Mouse (Mus musculus) stomach, embryonic 15.5 days (tissue): ENCODE measurements at regions not wholly inside any gene's neighbourhood (a gene's known extent, or its start where the extent isn't known, plus 50 kb on each side); places are given as distances from the start of the nearest gene placed in this dataset.

ENCODE experiments used
- ATAC-seq: fragments of 200-750 bp; cut with Nextera tagmentation; 2 replicates; pipeline ENCODE4 v1.8.0; 2017; ENCODE audit warnings: low read depth, moderate number of reproducible peaks, moderate TSS enrichment; ENCODE audit not compliant: insufficient read depth, low FRiP score
- H3K27ac ChIP-seq: fragments of 300-500 bp; sonication (generic); 2 replicates; pipeline ENCODE4 v1.5.1; 2015; ENCODE audit warnings: mild to moderate bottlenecking, inconsistent platforms
- H3K27me3 ChIP-seq: fragments of 300-500 bp; sonication (generic); replicated peaks from 2 replicates; pipeline ENCODE4 v1.6.1; 2015; ENCODE audit warnings: inconsistent platforms
- H3K36me3 ChIP-seq: fragments of 300-500 bp; sonication (generic); 2 replicates; pipeline ENCODE4 v1.6.1; 2015; ENCODE audit warnings: inconsistent platforms
- H3K4me1 ChIP-seq: fragments of 300-500 bp; sonication (generic); 2 replicates; pipeline ENCODE4 v1.6.1; 2015; ENCODE audit warnings: inconsistent platforms
- H3K4me2 ChIP-seq: fragments of 300-500 bp; sonication (generic); 2 replicates; pipeline ENCODE4 v1.6.1; 2015; ENCODE audit warnings: mild to moderate bottlenecking, inconsistent platforms
- H3K4me3 ChIP-seq: fragments of 300-500 bp; sonication (generic); replicated peaks from 2 replicates; pipeline ENCODE4 v1.5.1; 2015; ENCODE audit warnings: inconsistent platforms
- H3K9ac ChIP-seq: fragments of 300-500 bp; sonication (generic); 2 replicates; pipeline ENCODE4 v1.6.1; 2015; ENCODE audit warnings: inconsistent platforms
- H3K9me3 ChIP-seq: fragments of 300-500 bp; sonication (generic); 2 replicates; pipeline ENCODE4 v1.6.1; 2016; ENCODE audit warnings: inconsistent platforms
- WGBS: fragments of 180-500 bp; shearing (Covaris S2); methylation state at CpG from one replicate; pipeline ENCODE4 v1.1.7; 2015; 5-methylcytosine and 5-hydroxymethylcytosine counted together

GRCm38 (mm10) chr12:16477572-16477971, 133.2 kb downstream of the Lpin1 start:
- no peaks in the 10 kb centered on the region for H3K9me3 ChIP-seq
- no peaks in the 10 kb centered on the region for H3K4me1 ChIP-seq
- H3K27me3 ChIP-seq: no peaks in the 10 kb centered on the region
- no peak overlapping the region for H3K4me3 ChIP-seq
- ATAC-seq: no peak
- H3K4me2 ChIP-seq: no peak overlapping the region
- H3K27ac ChIP-seq: no peak overlapping the region
- H3K9ac ChIP-seq: no peak overlapping the region
- no peaks in the 10 kb centered on the region for H3K36me3 ChIP-seq
- 81% methylated on average over 2 of the region's 2 CpGs for WGBS

- H3K4me2 ChIP-seq: no peak overlapping the region
- ATAC-seq: no peak
- no peaks in the 10 kb centered on the region for H3K27me3 ChIP-seq
- 83% methylated on average over 4 of the region's 4 CpGs for WGBS
- no peaks in the 10 kb centered on the region for H3K4me1 ChIP-seq
- H3K4me3 ChIP-seq: no peak overlapping the region
- H3K9ac ChIP-seq: no peak overlapping the region
- H3K9me3 ChIP-seq: no peaks in the 10 kb centered on the region
- H3K36me3 ChIP-seq: no peaks in the 10 kb centered on the region
- H3K27ac ChIP-seq: no peak overlapping the region
These were observed 136.2 kb downstream of the Lpin1 start for GRCm38 (mm10) chr12:16474361-16475080.

- H3K9me3 ChIP-seq: no peaks in the 10 kb centered on the region
- 87% methylated on average over 6 of the region's 6 CpGs for WGBS
- ATAC-seq: no peak
- H3K4me2 ChIP-seq: no peak overlapping the region
- H3K9ac ChIP-seq: no peak overlapping the region
- H3K27me3 ChIP-seq: no peaks in the 10 kb centered on the region
- no peak overlapping the region for H3K27ac ChIP-seq
- H3K4me3 ChIP-seq: no peak overlapping the region
- H3K4me1 ChIP-seq: no peaks in the 10 kb centered on the region
- no peaks in the 10 kb centered on the region for H3K36me3 ChIP-seq
These were observed 153.3 kb downstream of the Lpin1 start for GRCm38 (mm10) chr12:16457419-16457818.

GRCm38 (mm10) chr12:16450771-16451435, 159.9 kb downstream of the Lpin1 start:
- Histone ChIP-seq H3K27me3 (no peaks in the 10 kb centered on the region), H3K36me3 (no peaks in the 10 kb centered on the region), H3K9ac (no peak overlapping the region), H3K4me3 (no peak overlapping the region), H3K27ac (no peak overlapping the region), H3K4me1 (no peaks in the 10 kb centered on the region), H3K9me3 (no peaks in the 10 kb centered on the region), H3K4me2 (no peak overlapping the region)
- 60% methylated on average over 3 of the region's 3 CpGs for WGBS
- no peak for ATAC-seq

- no peak overlapping the region for H3K4me2 ChIP-seq
- H3K27me3 ChIP-seq: no peaks in the 10 kb centered on the region
- H3K27ac ChIP-seq: no peak overlapping the region
- ATAC-seq: no peak
- H3K36me3 ChIP-seq: no peaks in the 10 kb centered on the region
- H3K4me3 ChIP-seq: no peak overlapping the region
- H3K9me3 ChIP-seq: no peaks in the 10 kb centered on the region
- WGBS: 79% methylated on average over 5 of the region's 5 CpGs
- no peaks in the 10 kb centered on the region for H3K4me1 ChIP-seq
- no peak overlapping the region for H3K9ac ChIP-seq
These were observed 172.0 kb downstream of the Lpin1 start for GRCm38 (mm10) chr12:16438717-16439116.

- H3K4me3 ChIP-seq: no peak overlapping the region
- ATAC-seq: no peak
- H3K27me3 ChIP-seq: no peaks in the 10 kb centered on the region
- no peak overlapping the region for H3K27ac ChIP-seq
- WGBS: 97% methylated on average over 1 of the region's 1 CpGs
- no peaks in the 10 kb centered on the region for H3K4me1 ChIP-seq
- H3K36me3 ChIP-seq: no peaks in the 10 kb centered on the region
- no peaks in the 10 kb centered on the region for H3K9me3 ChIP-seq
- H3K9ac ChIP-seq: no peak overlapping the region
- H3K4me2 ChIP-seq: no peak overlapping the region
These were observed 173.8 kb downstream of the Lpin1 start for GRCm38 (mm10) chr12:16436961-16437360.

- no peak overlapping the region for H3K9ac ChIP-seq
- H3K4me1 ChIP-seq: no peaks in the 10 kb centered on the region
- H3K9me3 ChIP-seq: no peaks in the 10 kb centered on the region
- H3K36me3 ChIP-seq: no peaks in the 10 kb centered on the region
- no peak overlapping the region for H3K4me3 ChIP-seq
- no peak overlapping the region for H3K27ac ChIP-seq
- ATAC-seq: no peak
- no peaks in the 10 kb centered on the region for H3K27me3 ChIP-seq
- 80% methylated on average over 1 of the region's 1 CpGs for WGBS
- H3K4me2 ChIP-seq: no peak overlapping the region
These were observed 174.5 kb downstream of the Lpin1 start for GRCm38 (mm10) chr12:16436255-16436654.

- no peak for ATAC-seq
- H3K27ac ChIP-seq: no peak overlapping the region
- no peak overlapping the region for H3K9ac ChIP-seq
- H3K4me2 ChIP-seq: no peak overlapping the region
- no peaks in the 10 kb centered on the region for H3K27me3 ChIP-seq
- no peaks in the 10 kb centered on the region for H3K36me3 ChIP-seq
- no peaks in the 10 kb centered on the region for H3K4me1 ChIP-seq
- H3K9me3 ChIP-seq: no peaks in the 10 kb centered on the region
- WGBS: 73% methylated on average over 1 of the region's 1 CpGs
- H3K4me3 ChIP-seq: no peak overlapping the region
These were observed 176.0 kb downstream of the Lpin1 start for GRCm38 (mm10) chr12:16434739-16435138.

- Histone ChIP-seq H3K4me2 (no peak overlapping the region), H3K27me3 (no peaks in the 10 kb centered on the region), H3K4me1 (no peaks in the 10 kb centered on the region), H3K36me3 (no peaks in the 10 kb centered on the region), H3K27ac (no peak overlapping the region), H3K4me3 (no peak overlapping the region), H3K9ac (no peak overlapping the region), H3K9me3 (no peaks in the 10 kb centered on the region)
- ATAC-seq: no peak
- WGBS: 59% methylated on average over 1 of the region's 1 CpGs
These were observed 176.5 kb downstream of the Lpin1 start for GRCm38 (mm10) chr12:16434225-16434624.

GRCm38 (mm10) chr12:16425980-16426379, 184.8 kb downstream of the Lpin1 start:
- Histone ChIP-seq H3K36me3 (no peaks in the 10 kb centered on the region), H3K9ac (no peak overlapping the region), H3K4me3 (no peak overlapping the region), H3K9me3 (no peaks in the 10 kb centered on the region), H3K27ac (no peak overlapping the region), H3K27me3 (no peaks in the 10 kb centered on the region), H3K4me2 (no peak overlapping the region), H3K4me1 (no peaks in the 10 kb centered on the region)
- WGBS: 59% methylated on average over 5 of the region's 5 CpGs
- peak; percentile 50; the same call in 1 of the 2 replicates for ATAC-seq

- no peak overlapping the region for H3K27ac ChIP-seq
These were observed 186.2 kb downstream of the Lpin1 start for GRCm38 (mm10) chr12:16424526-16424925.

GRCm38 (mm10) chr12:16395720-16396119, 215.0 kb downstream of the Lpin1 start:
- Histone ChIP-seq H3K4me1 (no peaks in the 10 kb centered on the region), H3K4me3 (no peak overlapping the region), H3K36me3 (no peaks in the 10 kb centered on the region), H3K27me3 (no peaks in the 10 kb centered on the region), H3K27ac (no peak overlapping the region), H3K9me3 (no peaks in the 10 kb centered on the region), H3K4me2 (no peak overlapping the region), H3K9ac (no peak overlapping the region)
- WGBS: 81% methylated on average over 2 of the region's 2 CpGs
- no peak for ATAC-seq

More at GRCm38 (mm10) chr12:16424526-16424925, 186.2 kb downstream of the Lpin1 start:
- Histone ChIP-seq H3K9ac (no peak overlapping the region), H3K27me3 (no peaks in the 10 kb centered on the region), H3K4me3 (no peak overlapping the region), H3K36me3 (no peaks in the 10 kb centered on the region), H3K9me3 (no peaks in the 10 kb centered on the region), H3K4me1 (no peaks in the 10 kb centered on the region), H3K4me2 (no peak overlapping the region)
- 94% methylated on average over 4 of the region's 4 CpGs for WGBS
- no peak for ATAC-seq
